11 mouse cellular contexts compared by ENCODE assay signal in genomic region chr7:131045258-131045835, GRCm38 (mm10). TPM values are rescaled to one million over a fixed set of nuclear protein-coding genes. Genes with fewer than 3 reads are reported as not detected.
DNase-seq lines count a peak whose midpoint lies in the region; ATAC-seq and TF ChIP-seq lines count a peak whose summit lies in the region.
"Not testable (repeated sequence)": the region's sequence is repeated elsewhere in the genome, so short reads cannot be mapped to it uniquely, and the experiment has no call there.
"Had no signal": no experiment of that assay in that cellular context is flagged by ENCODE, and none has a peak within 500 bp of the region (broad histone marks: within the 10 kb centered on the region; RNA-seq: fewer than 3 reads in every experiment).

No protein-coding gene starts in this region.

- not testable (repeated sequence) for H3K4me1 ChIP-seq in CH12.LX (ENCODE audit: control insufficient read depth in 1 of 2, insufficient read depth in 2 of 2); hindbrain, postnatal 0 days (ENCODE audit: insufficient read depth, low read length); spleen, adult 2 months (ENCODE audit: control insufficient read depth, insufficient read depth, insufficient read length)

- in situ Hi-C loops in CH12.LX (cut with MboI; ENCODE audit: low pct_ligation_motif_present, low pct_unique_long_range_greater_than_20kb, low sequenced_read_pairs), result not testable (repeated sequence)

- not testable (repeated sequence) for TF ChIP-seq RAD21 in CH12.LX (IDR thresholded peaks at IDR 0.05; ENCODE audit: low read depth, low read length)

- H3K27me3 ChIP-seq in CH12.LX (replicated peaks), result peaks cover 61% of the 10 kb centered on the region
- H3K27me3 ChIP-seq in hindbrain, postnatal 0 days (ENCODE audit: insufficient read depth, low read length); spleen, adult 2 months (ENCODE audit: control insufficient read depth, insufficient read depth, low read length): not testable (repeated sequence)

- H3K27ac ChIP-seq in CH12.LX (ENCODE audit: insufficient read depth, low read depth); hindbrain, postnatal 0 days: not testable (repeated sequence)
- 0 out of 2 replicates have a peak overlapping the region, but pooled peaks have one; percentile 44 for H3K27ac ChIP-seq in spleen, adult 2 months (ENCODE audit: insufficient read depth, low read length)

- TF ChIP-seq CTCF in CH12.LX (conservative IDR thresholded peaks at IDR 0.05 in 1 of 2, IDR thresholded peaks at IDR 0.05 in 1 of 2; ENCODE audit: low read depth in 2 of 2, low read length in 2 of 2), result peak; percentile 10 to 51; a peak in 2 of 4 replicates
- TF ChIP-seq CTCF in hindbrain, postnatal 0 days (IDR thresholded peaks at IDR 0.05; ENCODE audit: low read depth), result peak; percentile 48; the same call in 1 of the 2 replicates
- not testable (repeated sequence) for TF ChIP-seq CTCF in spleen, adult 2 months (IDR thresholded peaks at IDR 0.05; ENCODE audit: extremely low read depth, insufficient read depth, insufficient read length, insufficient replicate concordance)

- dilution Hi-C loops in CH12.LX (cut with MboI; ENCODE audit: extremely low pct_ligation_motif_present, extremely low pct_unique_long_range_greater_than_20kb, low sequenced_read_pairs), result not testable (repeated sequence)

- not testable (repeated sequence) for DNase-seq in CH12.LX (ENCODE audit: extremely low read depth)
- peak; percentile 6 for DNase-seq in adipocyte (ENCODE audit: low spot score)
- peak; percentile 14 for DNase-seq in embryo, embryonic 10 days (ENCODE audit: low spot score)
- DNase-seq in hindbrain, postnatal 0 days (ENCODE audit: low spot score), result peak; percentile 8
- peak; percentile 16 to 24 for DNase-seq in kidney, postnatal 4 days
- DNase-seq in lung, postnatal 25 days (ENCODE audit: low spot score), result peak; percentile 30
- peak in 1 of 2 experiments; percentile 5 for DNase-seq in spleen, adult 2 months (ENCODE audit: low read depth in 1 of 2, low spot score in 2 of 2)

- TF ChIP-seq POLR2A in CH12.LX (IDR thresholded peaks at IDR 0.05; ENCODE audit: low read depth, low read length); spleen, adult 2 months (IDR thresholded peaks at IDR 0.05; ENCODE audit: low read depth, low read length): not testable (repeated sequence)

- ATAC-seq in hindbrain, postnatal 0 days, result not testable (repeated sequence)

- not testable (repeated sequence) for H3K36me3 ChIP-seq in CH12.LX (replicated peaks in 1 of 2; ENCODE audit: control insufficient read depth in 1 of 2, insufficient read depth in 1 of 2, low read length in 1 of 2); hindbrain, postnatal 0 days (ENCODE audit: insufficient read depth, low read length); spleen, adult 2 months (ENCODE audit: control insufficient read depth, insufficient read depth, low read length)

- TF ChIP-seq EP300 in CH12.LX (IDR thresholded peaks at IDR 0.05; ENCODE audit: low read length), result not testable (repeated sequence)

- not testable (repeated sequence) for H3K9me3 ChIP-seq in CH12.LX (replicated peaks; ENCODE audit: low read length); hindbrain, postnatal 0 days (ENCODE audit: low read length)

- not testable (repeated sequence) for H3K79me2 ChIP-seq in CH12.LX (replicated peaks; ENCODE audit: control insufficient read depth, extremely low read depth, insufficient read depth, poor library complexity, severe bottlenecking)

- 36% methylated on average over 3 of the region's 3 CpGs for WGBS in hindbrain, postnatal 0 days
- 30% methylated on average over 3 of the region's 3 CpGs for WGBS in spleen, adult 2 months

- not testable (repeated sequence) for H3K4me3 ChIP-seq in CH12.LX (replicated peaks in 1 of 3; ENCODE audit: low read depth in 2 of 3, low read length in 2 of 3, poor library complexity in 1 of 3); hindbrain, postnatal 0 days (ENCODE audit: low read length); spleen, adult 2 months (ENCODE audit: extremely low read depth, insufficient read depth, insufficient read length)

- H3K9ac ChIP-seq in CH12.LX (ENCODE audit: insufficient read depth, low read depth); hindbrain, postnatal 0 days (replicated peaks; ENCODE audit: low read length): not testable (repeated sequence)

- not testable (repeated sequence) for H3K4me2 ChIP-seq in CH12.LX (ENCODE audit: insufficient read depth, low read depth, poor library complexity, severe bottlenecking); hindbrain, postnatal 0 days (ENCODE audit: low read depth, low read length)

RNA-seq across cellular contexts. Expression of gene Dmbt1, which starts 13.5 kb away (rescaled TPM):
- not detected in 2 replicates for total RNA-seq in CH12.LX (2012; rRNA removed)
- total RNA-seq in CH12.LX (2014; rRNA removed), result not detected in 2 replicates
- polyA plus RNA-seq in CH12.LX (2012; ENCODE audit: insufficient read length, low read depth), result not detected in 2 replicates
- total RNA-seq in hindbrain, postnatal 0 days (2014; rRNA removed), result not detected in 2 replicates
- not detected in 2 replicates for polyA plus RNA-seq in hindbrain, postnatal 0 days (2015; fragmentation: Nextera tagmentation; extraction: Ambion mirVana)
- 114 and 117 TPM in 2 replicates for polyA plus RNA-seq in spleen, adult 2 months (2012; rRNA removed)
- total RNA-seq: gastrocnemius, postnatal 14 days; left cerebral cortex, adult 18-20 months had no signal
- polyA plus RNA-seq: heart, embryonic 12.5 days; hindbrain, embryonic 13.5 days had no signal

Comparison
In these comparisons a context has a peak if more than half of its experiments do, and no peak if none do; other contexts are left out.
1. RNA of gene Dmbt1, which starts 13.5 kb away (polyA plus RNA-seq): 114 to 117 TPM in spleen, adult 2 months; not detected in hindbrain, postnatal 0 days and not detected in CH12.LX; every median in the first group is over 100 times any median in the second.